Mouse (Mus musculus): ENCODE data around the gene Olfr745. TPM values are rescaled to one million over a fixed set of nuclear protein-coding genes. Genes with fewer than 3 reads are reported as not detected.

The Olfr745 gene
- polyA plus RNA-seq (2017; shearing (Covaris generic)) = not detected

GRCm38 (mm10) chr14:50639088-50639487, at the start of gene Olfr745:
Gene Olfr745 (plus strand): TSS chr14:50639388.

GRCm38 (mm10) chr14:50614579-50614978, 24.6 kb upstream of the Olfr745 start, which contains the start of gene Olfr744:
Gene Olfr744 (plus strand): TSS chr14:50614879.

GRCm38 (mm10) chr14:50646783-50647182, 7.6 kb downstream of the Olfr745 start, which contains the start of gene Olfr746:
Gene Olfr746 (plus strand): TSS chr14:50647083.

GRCm38 (mm10) chr14:50693106-50693505, 53.9 kb downstream of the Olfr745 start, which contains the start of gene Olfr747:
Gene Olfr747 (minus strand): TSS chr14:50693206.

Other genes starting within 250 kb of the Olfr745 start
- gene Olfr738, start 231.8 kb upstream of the Olfr745 start, polyA plus RNA-seq (2017; shearing (Covaris generic)) = not detected
- not detected for gene Olfr739, start 220.8 kb upstream of the Olfr745 start, polyA plus RNA-seq (2017; shearing (Covaris generic))
- gene Olfr740, start 193.8 kb upstream of the Olfr745 start, polyA plus RNA-seq (2017; shearing (Covaris generic)) = not detected
- 0.21 TPM for gene Olfr741, start 166.7 kb upstream of the Olfr745 start, polyA plus RNA-seq (2017; shearing (Covaris generic))
- not detected for gene Olfr742, start 135.8 kb upstream of the Olfr745 start, polyA plus RNA-seq (2017; shearing (Covaris generic))
- not detected for gene Olfr743, start 117.5 kb upstream of the Olfr745 start, polyA plus RNA-seq (2017; shearing (Covaris generic))
- not detected for gene Olfr744, start 24.5 kb upstream of the Olfr745 start, polyA plus RNA-seq (2017; shearing (Covaris generic))
- not detected for gene Olfr746, start 7.7 kb downstream of the Olfr745 start, polyA plus RNA-seq (2017; shearing (Covaris generic))
- not detected for gene Olfr747, start 53.8 kb downstream of the Olfr745 start, polyA plus RNA-seq (2017; shearing (Covaris generic))
- gene Olfr748, start 68.0 kb downstream of the Olfr745 start, polyA plus RNA-seq (2017; shearing (Covaris generic)) = not detected
- not detected for gene Olfr749, start 105.7 kb downstream of the Olfr745 start, polyA plus RNA-seq (2017; shearing (Covaris generic))
- gene Ttc5, start 146.1 kb downstream of the Olfr745 start, polyA plus RNA-seq (2017; shearing (Covaris generic)) = 65.3 TPM
- not detected for gene Ccnb1ip1, start 168.3 kb downstream of the Olfr745 start, polyA plus RNA-seq (2017; shearing (Covaris generic))
- 62.2 TPM for gene Parp2, start 168.5 kb downstream of the Olfr745 start, polyA plus RNA-seq (2017; shearing (Covaris generic))
- gene Tep1, start 231.2 kb downstream of the Olfr745 start, polyA plus RNA-seq (2017; shearing (Covaris generic)) = 14.5 TPM